Mouse (Mus musculus): ENCODE data around the gene Slc12a6. TPM values are rescaled to one million over a fixed set of nuclear protein-coding genes. Genes with fewer than 3 reads are reported as not detected.

Slc12a6 gene
- total RNA-seq (2017): 68.2 and 85.0 TPM in 2 replicates

GRCm38 (mm10) chr2:112265448-112266241 lies at the start of gene Slc12a6:
Gene Slc12a6, plus strand, starts transcription at chr2:112265825.
- peak; percentile 61 for ATAC-seq (replicated peaks; ENCODE audit: low read depth, poor library complexity, severe bottlenecking)

GRCm38 (mm10) chr2:112215977-112216376 lies 49.6 kb upstream of the Slc12a6 start:
- peak; percentile 95 for ATAC-seq (replicated peaks; ENCODE audit: low read depth, poor library complexity, severe bottlenecking)

- ATAC-seq (replicated peaks; ENCODE audit: low read depth, poor library complexity, severe bottlenecking): no peak; the same call in 1 of the 2 replicates
These were observed 48.0 kb upstream of the Slc12a6 start for GRCm38 (mm10) chr2:112217614-112218013.

- no peak; the same call in 1 of the 2 replicates for ATAC-seq (replicated peaks; ENCODE audit: low read depth, poor library complexity, severe bottlenecking)
These were observed 44.7 kb upstream of the Slc12a6 start for GRCm38 (mm10) chr2:112220880-112221279.

- peak; percentile 63 for ATAC-seq (replicated peaks; ENCODE audit: low read depth, poor library complexity, severe bottlenecking)
These were observed 43.0 kb upstream of the Slc12a6 start for GRCm38 (mm10) chr2:112222607-112223006.

- ATAC-seq (replicated peaks; ENCODE audit: low read depth, poor library complexity, severe bottlenecking): no peak
These were observed 41.3 kb upstream of the Slc12a6 start for GRCm38 (mm10) chr2:112224356-112224755.

GRCm38 (mm10) chr2:112232623-112233022 lies 33.0 kb upstream of the Slc12a6 start:
- ATAC-seq (replicated peaks; ENCODE audit: low read depth, poor library complexity, severe bottlenecking): peak; percentile 94

GRCm38 (mm10) chr2:112236620-112237019 lies 29.0 kb upstream of the Slc12a6 start:
- no peak for ATAC-seq (replicated peaks; ENCODE audit: low read depth, poor library complexity, severe bottlenecking)

- ATAC-seq (replicated peaks; ENCODE audit: low read depth, poor library complexity, severe bottlenecking): no peak
These were observed 27.6 kb upstream of the Slc12a6 start for GRCm38 (mm10) chr2:112238006-112238405.

GRCm38 (mm10) chr2:112239212-112239934 lies 26.3 kb upstream of the Slc12a6 start, which contains the start of gene Lpcat4:
Gene Lpcat4, plus strand, starts transcription at chr2:112239468.
- peak; percentile 82 for ATAC-seq (replicated peaks; ENCODE audit: low read depth, poor library complexity, severe bottlenecking)

- peak; percentile 45 for ATAC-seq (replicated peaks; ENCODE audit: low read depth, poor library complexity, severe bottlenecking)
These were observed 25.5 kb upstream of the Slc12a6 start for GRCm38 (mm10) chr2:112239935-112240721.

GRCm38 (mm10) chr2:112241787-112242186 lies 23.8 kb upstream of the Slc12a6 start:
- ATAC-seq (replicated peaks; ENCODE audit: low read depth, poor library complexity, severe bottlenecking): no peak

GRCm38 (mm10) chr2:112245307-112245706 lies 20.3 kb upstream of the Slc12a6 start:
- no peak for ATAC-seq (replicated peaks; ENCODE audit: low read depth, poor library complexity, severe bottlenecking)

- no peak for ATAC-seq (replicated peaks; ENCODE audit: low read depth, poor library complexity, severe bottlenecking)
These were observed 19.4 kb upstream of the Slc12a6 start for GRCm38 (mm10) chr2:112246193-112246592.

- ATAC-seq (replicated peaks; ENCODE audit: low read depth, poor library complexity, severe bottlenecking): peak; percentile 76
These were observed 18.3 kb upstream of the Slc12a6 start for GRCm38 (mm10) chr2:112247323-112247722.

- no peak for ATAC-seq (replicated peaks; ENCODE audit: low read depth, poor library complexity, severe bottlenecking)
These were observed 15.7 kb upstream of the Slc12a6 start for GRCm38 (mm10) chr2:112249780-112250453.

- ATAC-seq (replicated peaks; ENCODE audit: low read depth, poor library complexity, severe bottlenecking): peak; percentile 50
These were observed 10.7 kb upstream of the Slc12a6 start for GRCm38 (mm10) chr2:112254675-112255515.

GRCm38 (mm10) chr2:112259241-112259962 lies 6.2 kb upstream of the Slc12a6 start, which contains the start of gene Nutm1:
Gene Nutm1, minus strand, starts transcription at chr2:112259291.
- peak; percentile 16; the same call in 1 of the 2 replicates for ATAC-seq (replicated peaks; ENCODE audit: low read depth, poor library complexity, severe bottlenecking)
